Mouse (Mus musculus) cerebellum, adult 8-10 months (tissue): Measurements from ENCODE around the gene Cers4.
A peak's percentile ranks its signal among the peaks of the same experiment; 100 is the strongest.

ENCODE experiments used
- DNase-seq: peaks from one replicate; pipeline ENCODE4 v3.0.0; 2022

Cers4 gene

GRCm38 (mm10) chr8:4492851-4493685 is at the start of gene Cers4:
Cers4 (plus strand) TSS chr8:4493026.
- DNase-seq, result peak; percentile 83

- DNase-seq, result no peak
Measured at GRCm38 (mm10) chr8:4458165-4458564, 34.7 kb upstream of the Cers4 start.

- no peak for DNase-seq
Measured at GRCm38 (mm10) chr8:4463061-4463460, 29.8 kb upstream of the Cers4 start.

GRCm38 (mm10) chr8:4474419-4475187 is 18.2 kb upstream of the Cers4 start:
- DNase-seq, result no peak

- DNase-seq, result no peak
Measured at GRCm38 (mm10) chr8:4481154-4481553, 11.7 kb upstream of the Cers4 start.

GRCm38 (mm10) chr8:4481586-4481985 is 11.2 kb upstream of the Cers4 start:
- no peak for DNase-seq

- no peak for DNase-seq
Measured at GRCm38 (mm10) chr8:4482501-4482900, 10.3 kb upstream of the Cers4 start.

GRCm38 (mm10) chr8:4483330-4483729 is 9.5 kb upstream of the Cers4 start:
- no peak for DNase-seq

- peak; percentile 68 for DNase-seq
Measured at GRCm38 (mm10) chr8:4493686-4494440, 1.0 kb downstream of the Cers4 start.

GRCm38 (mm10) chr8:4495976-4496375 is 3.1 kb downstream of the Cers4 start:
- no peak for DNase-seq

- no peak for DNase-seq
Measured at GRCm38 (mm10) chr8:4497610-4498009, 4.8 kb downstream of the Cers4 start.

- no peak for DNase-seq
Measured at GRCm38 (mm10) chr8:4505364-4505763, 12.5 kb downstream of the Cers4 start.

- no peak for DNase-seq
Measured at GRCm38 (mm10) chr8:4507527-4507926, 14.7 kb downstream of the Cers4 start.

GRCm38 (mm10) chr8:4510824-4511223 is 18.0 kb downstream of the Cers4 start:
- no peak for DNase-seq

- no peak for DNase-seq
Measured at GRCm38 (mm10) chr8:4511429-4512115, 18.7 kb downstream of the Cers4 start.

- DNase-seq, result no peak
Measured at GRCm38 (mm10) chr8:4512116-4512495, 19.3 kb downstream of the Cers4 start.

GRCm38 (mm10) chr8:4516162-4516561 is 23.3 kb downstream of the Cers4 start:
- peak; percentile 42 for DNase-seq

GRCm38 (mm10) chr8:4521472-4521871 is 28.6 kb downstream of the Cers4 start:
- no peak for DNase-seq

- no peak for DNase-seq
Measured at GRCm38 (mm10) chr8:4523525-4523924, 30.7 kb downstream of the Cers4 start.
